Mouse (Mus musculus) ES-Bruce4 (cell line): ENCODE measurements at regions not wholly inside any gene's neighbourhood (a gene's known extent, or its start where the extent isn't known, plus 50 kb on each side); places are given as distances from the start of the nearest gene placed in this dataset.
A peak's percentile ranks its signal among the peaks of the same experiment; 100 is the strongest.

Experiments used
- H3K27ac ChIP-seq: 2 replicates; pipeline ENCODE4 v1.5.1; 2012; ENCODE audit warnings: low read length, inconsistent platforms; ENCODE audit not compliant: insufficient read depth
- H3K27me3 ChIP-seq: 2 replicates; pipeline ENCODE4 v1.6.1; 2012; ENCODE audit warnings: mild to moderate bottlenecking, low read length, inconsistent platforms; ENCODE audit not compliant: control insufficient read depth, poor library complexity, insufficient read depth, severe bottlenecking
- H3K36me3 ChIP-seq: 2 replicates; pipeline ENCODE4 v1.6.1; 2012; ENCODE audit warnings: inconsistent platforms, mild to moderate bottlenecking, low read length, moderate library complexity; ENCODE audit not compliant: control insufficient read depth, poor library complexity, insufficient read depth, severe bottlenecking
- H3K4me1 ChIP-seq: one replicate; pipeline ENCODE4 v1.8.1; 2011; ENCODE audit warnings: low read length; ENCODE audit not compliant: control insufficient read depth, insufficient read depth
- H3K4me3 ChIP-seq: 2 replicates; pipeline ENCODE4 v1.5.1; 2011; ENCODE audit warnings: low read depth, mild to moderate bottlenecking, low read length
- H3K9ac ChIP-seq: 2 replicates; pipeline ENCODE4 v1.6.1; 2012; ENCODE audit warnings: low read depth, mild to moderate bottlenecking, inconsistent platforms; ENCODE audit not compliant: poor library complexity, severe bottlenecking
- H3K9me3 ChIP-seq: replicated peaks from 2 replicates; pipeline ENCODE4 v1.6.1; 2012; ENCODE audit warnings: mild to moderate bottlenecking, low read length, inconsistent platforms; ENCODE audit not compliant: control insufficient read depth, poor library complexity, insufficient read depth, severe bottlenecking
- CTCF ChIP-seq: IDR thresholded peaks from one replicate; pipeline ENCODE4 v1.8.1; 2011; ENCODE audit warnings: low read depth, low read length
- EP300 ChIP-seq: IDR thresholded peaks from 2 replicates; pipeline ENCODE4 v1.6.1; 2011; ENCODE audit warnings: low read depth, low read length; ENCODE audit not compliant: insufficient read depth
- POLR2A ChIP-seq: IDR thresholded peaks from one replicate; pipeline ENCODE4 v1.8.1; 2011; ENCODE audit warnings: low read length; ENCODE audit not compliant: insufficient read depth

- Histone ChIP-seq H3K9ac (no peak overlapping the region), H3K9me3 (no peaks in the 10 kb centered on the region), H3K4me1 (no peaks in the 10 kb centered on the region), H3K36me3 (no peaks in the 10 kb centered on the region), H3K27me3 (no peaks in the 10 kb centered on the region), H3K27ac (no peak overlapping the region), H3K4me3 (no peak overlapping the region)
- TF ChIP-seq POLR2A = no peak
- no peak for TF ChIP-seq CTCF
- no peak for TF ChIP-seq EP300
Observed at GRCm38 (mm10) chr4:53218752-53219151, 59.1 kb upstream of the Abca1 start.

GRCm38 (mm10) chr4:53218291-53218640, 58.6 kb upstream of the Abca1 start:
- H3K4me3 ChIP-seq = no peak overlapping the region
- TF ChIP-seq CTCF (no peak), POLR2A (no peak), EP300 (no peak)
- no peak overlapping the region for H3K9ac ChIP-seq
- no peaks in the 10 kb centered on the region for H3K27me3 ChIP-seq
- no peak overlapping the region for H3K27ac ChIP-seq
- H3K9me3 ChIP-seq = no peaks in the 10 kb centered on the region
- no peaks in the 10 kb centered on the region for H3K36me3 ChIP-seq
- H3K4me1 ChIP-seq = no peaks in the 10 kb centered on the region

GRCm38 (mm10) chr4:53217608-53218290, 58.1 kb upstream of the Abca1 start:
- Histone ChIP-seq H3K9me3 (no peaks in the 10 kb centered on the region), H3K9ac (peak overlapping the region; percentile 36), H3K27me3 (no peaks in the 10 kb centered on the region), H3K4me3 (peak overlapping the region; percentile 59), H3K36me3 (no peaks in the 10 kb centered on the region), H3K27ac (no peak overlapping the region), H3K4me1 (no peaks in the 10 kb centered on the region)
- no peak for TF ChIP-seq EP300
- TF ChIP-seq CTCF = no peak
- no peak for TF ChIP-seq POLR2A

GRCm38 (mm10) chr4:53212541-53212940, 52.8 kb upstream of the Abca1 start:
- no peak overlapping the region for H3K9ac ChIP-seq
- no peak for TF ChIP-seq EP300
- TF ChIP-seq POLR2A = no peak
- no peak for TF ChIP-seq CTCF
- peaks cover 1% of the 10 kb centered on the region for H3K4me1 ChIP-seq
- H3K4me3 ChIP-seq = no peak overlapping the region
- no peaks in the 10 kb centered on the region for H3K9me3 ChIP-seq
- no peaks in the 10 kb centered on the region for H3K36me3 ChIP-seq
- H3K27me3 ChIP-seq = no peaks in the 10 kb centered on the region
- no peak overlapping the region for H3K27ac ChIP-seq

- Histone ChIP-seq H3K27ac (no peak overlapping the region), H3K36me3 (no peaks in the 10 kb centered on the region), H3K9me3 (no peaks in the 10 kb centered on the region), H3K4me3 (no peak overlapping the region), H3K9ac (no peak overlapping the region), H3K4me1 (peaks cover 1% of the 10 kb centered on the region), H3K27me3 (no peaks in the 10 kb centered on the region)
- TF ChIP-seq POLR2A = no peak
- no peak for TF ChIP-seq EP300
- TF ChIP-seq CTCF = no peak
Observed at GRCm38 (mm10) chr4:53210685-53211084, 51.0 kb upstream of the Abca1 start.
